Mouse (Mus musculus) embryonic facial prominence, embryonic 13.5 days (tissue): ENCODE results near the gene Slc26a8. TPM values are rescaled to one million over a fixed set of nuclear protein-coding genes. Genes with fewer than 3 reads are reported as not detected.
"Not testable (repeated sequence)": the region's sequence is repeated elsewhere in the genome, so short reads cannot be mapped to it uniquely, and the experiment has no call there.

Source experiments
- ATAC-seq: fragments of 200-750 bp; cut with Nextera tagmentation; 2 replicates; pipeline ENCODE4 v1.8.0; 2017; ENCODE audit warnings: low read depth; ENCODE audit not compliant: insufficient number of reproducible peaks, insufficient read depth, low FRiP score, low TSS enrichment
- H3K27ac ChIP-seq: fragments of 300-500 bp; sonication (generic); 2 replicates; pipeline ENCODE4 v1.5.1; 2015; ENCODE audit warnings: moderate library complexity, mild to moderate bottlenecking, inconsistent platforms
- H3K27me3 ChIP-seq: fragments of 300-500 bp; sonication (generic); 2 replicates; pipeline ENCODE4 v1.6.1; 2015; ENCODE audit warnings: mild to moderate bottlenecking, inconsistent platforms
- H3K36me3 ChIP-seq: fragments of 300-500 bp; sonication (generic); 2 replicates; pipeline ENCODE4 v1.6.1; 2015; ENCODE audit warnings: mild to moderate bottlenecking, inconsistent platforms
- H3K4me1 ChIP-seq: fragments of 300-500 bp; sonication (generic); 2 replicates; pipeline ENCODE4 v1.6.1; 2015; ENCODE audit warnings: inconsistent platforms
- H3K4me2 ChIP-seq: fragments of 300-500 bp; sonication (generic); 2 replicates; pipeline ENCODE4 v1.6.1; 2015; ENCODE audit warnings: moderate library complexity, mild to moderate bottlenecking, inconsistent platforms
- H3K4me3 ChIP-seq: fragments of 300-500 bp; sonication (generic); 2 replicates; pipeline ENCODE4 v1.5.1; 2015; ENCODE audit warnings: mild to moderate bottlenecking, inconsistent platforms
- H3K9ac ChIP-seq: fragments of 300-500 bp; sonication (generic); 2 replicates; pipeline ENCODE4 v1.6.1; 2015; ENCODE audit warnings: mild to moderate bottlenecking, inconsistent platforms
- H3K9me3 ChIP-seq: fragments of 300-500 bp; sonication (generic); 2 replicates; pipeline ENCODE4 v1.6.1; 2016; ENCODE audit warnings: inconsistent platforms
- WGBS: fragments of 180-500 bp; shearing (Covaris S2); methylation state at CpG from one replicate; pipeline ENCODE4 v1.1.7; 2015; ENCODE audit warnings: mixed read lengths; 5-methylcytosine and 5-hydroxymethylcytosine counted together
- polyA plus RNA-seq: library from polyadenylated mRNA; unstranded; fragments of >200 nt; fragmentation: Nextera tagmentation; extraction: Ambion mirVana; gene quantifications from 2 replicates; pipeline ENCODE4 v1.2.1, GENCODE M21; 2015

Gene Slc26a8
- polyA plus RNA-seq = 0.43 and 0.46 TPM in 2 replicates

DNA sequence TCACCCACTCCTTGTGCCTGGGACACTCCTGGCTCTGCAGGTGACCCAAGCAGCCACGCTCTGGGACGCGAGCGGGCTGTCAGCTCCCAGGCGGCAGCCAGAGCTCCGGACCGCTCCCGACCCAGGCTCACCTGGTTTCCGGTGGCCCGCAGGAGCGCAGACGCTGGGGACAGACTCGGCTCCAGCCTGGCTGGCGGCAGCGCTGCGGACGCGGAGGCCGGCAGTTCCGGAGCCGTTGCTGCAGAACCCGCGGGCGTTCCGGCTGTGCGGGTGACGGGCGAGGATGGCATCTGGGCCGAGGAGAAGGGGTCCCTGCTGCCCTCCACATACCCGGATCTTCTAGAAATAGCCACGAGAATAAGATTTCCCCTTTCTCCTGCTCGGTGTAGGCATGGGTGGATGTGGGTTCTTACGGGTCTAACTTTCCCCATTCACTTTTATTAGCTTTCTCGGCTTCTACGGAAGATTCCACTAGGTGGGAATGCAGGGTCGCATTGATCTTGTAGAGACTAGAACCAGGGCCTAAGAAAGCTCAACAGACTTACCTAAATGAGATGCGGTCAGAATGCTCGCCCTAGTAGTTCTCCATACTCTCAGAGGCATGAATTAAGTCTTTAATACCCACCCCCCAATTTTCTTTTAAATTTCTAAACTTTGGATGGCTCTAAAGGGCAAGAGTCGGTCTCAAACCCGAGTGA is at the start of gene Slc26a8:
Slc26a8 (minus strand) TSS at position 648 of the 698 bp plus-strand sequence.
- 7% methylated on average over 40 of the region's 40 CpGs for WGBS
- Histone ChIP-seq H3K9me3 (no peaks in the 10 kb centered on the region), H3K27ac (peak within 1 kb of the TSS; percentile 12; the same call in 1 of the 2 replicates), H3K27me3 (peaks cover 18% of the 10 kb centered on the region), H3K4me2 (peak within 1 kb of the TSS; percentile 85), H3K4me3 (peak within 1 kb of the TSS; percentile 99), H3K4me1 (peaks cover 21% of the 10 kb centered on the region), H3K9ac (peak within 1 kb of the TSS; percentile 97), H3K36me3 (no peaks in the 10 kb centered on the region)
- ATAC-seq = no peak

DNA sequence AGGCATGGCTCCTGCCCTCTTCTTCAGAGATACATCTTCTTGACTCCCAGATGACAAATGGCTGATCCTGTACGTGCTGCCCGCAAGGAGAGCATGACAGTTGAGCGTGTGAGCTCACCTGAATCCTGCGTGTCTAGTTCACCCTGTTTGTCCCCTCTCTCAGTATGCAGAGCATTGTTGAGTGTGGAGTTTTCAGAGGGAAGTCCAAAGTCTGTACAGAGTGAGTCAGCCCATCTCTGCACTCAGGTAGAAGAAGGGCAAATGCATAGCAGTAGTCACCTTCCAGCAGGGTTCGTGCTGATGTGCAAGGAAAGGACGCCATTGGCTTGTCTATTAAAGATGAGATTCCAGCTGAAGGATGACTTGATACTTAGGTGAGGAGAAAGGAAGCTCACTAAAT is 49.2 kb upstream of the Slc26a8 start:
- ATAC-seq = no peak
- Histone ChIP-seq H3K4me2 (no peak overlapping the region), H3K4me3 (no peak overlapping the region), H3K9me3 (no peaks in the 10 kb centered on the region), H3K9ac (no peak overlapping the region), H3K27ac (no peak overlapping the region), H3K27me3 (no peaks in the 10 kb centered on the region), H3K4me1 (peaks cover 4% of the 10 kb centered on the region; the same call in 1 of the 2 replicates), H3K36me3 (peaks cover 72% of the 10 kb centered on the region)
- 91% methylated on average over 6 of the region's 6 CpGs for WGBS

DNA sequence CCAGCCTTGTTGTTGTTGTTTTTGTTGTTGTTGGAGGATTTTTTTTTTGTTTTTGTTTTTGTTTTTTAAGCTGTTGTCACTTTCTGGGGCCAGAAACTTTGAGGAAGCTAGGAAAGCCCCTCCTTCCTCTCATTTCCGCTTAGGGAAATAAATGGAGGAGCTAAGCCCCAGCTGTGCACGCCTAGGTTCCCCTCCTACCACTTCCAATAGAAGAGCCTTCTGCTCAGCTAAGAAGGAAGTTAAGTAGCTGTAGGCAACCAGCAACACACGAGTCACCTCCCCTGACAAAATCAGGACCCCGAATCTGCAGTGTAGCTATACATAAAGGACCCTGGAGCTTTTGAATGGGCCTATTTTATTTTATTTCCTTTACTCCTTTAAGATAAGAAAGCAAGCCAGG is 47.9 kb upstream of the Slc26a8 start:
- H3K27me3 ChIP-seq = no peaks in the 10 kb centered on the region
- H3K9me3 ChIP-seq = no peaks in the 10 kb centered on the region
- no peak overlapping the region for H3K4me3 ChIP-seq
- WGBS = 85% methylated on average over 4 of the region's 4 CpGs
- H3K9ac ChIP-seq = no peak overlapping the region
- no peak overlapping the region for H3K27ac ChIP-seq
- no peak overlapping the region for H3K4me2 ChIP-seq
- peaks cover 4% of the 10 kb centered on the region; the same call in 1 of the 2 replicates for H3K4me1 ChIP-seq
- peaks cover 69% of the 10 kb centered on the region for H3K36me3 ChIP-seq
- ATAC-seq = no peak

DNA sequence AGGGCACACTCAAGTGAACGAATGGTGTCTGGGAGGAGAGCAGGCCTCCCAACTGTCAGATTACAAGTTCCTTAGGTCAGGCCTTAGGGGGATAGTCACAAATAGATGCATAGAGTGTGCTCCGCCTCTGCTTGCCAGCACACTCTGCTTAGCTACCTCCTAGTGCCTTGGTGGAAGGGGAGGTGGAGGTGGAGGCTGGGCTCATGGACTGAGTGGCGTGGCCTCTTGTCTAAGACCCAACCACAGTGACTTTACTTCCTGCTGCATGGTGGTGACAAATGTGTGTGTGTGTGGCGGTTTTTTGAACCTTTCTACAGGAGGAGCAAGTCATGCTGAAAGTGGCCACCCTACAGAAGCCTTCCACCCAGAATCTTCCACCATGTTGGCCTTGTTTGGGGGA is 46.5 kb upstream of the Slc26a8 start:
- Histone ChIP-seq H3K4me1 (peaks cover 4% of the 10 kb centered on the region; the same call in 1 of the 2 replicates), H3K27ac (no peak overlapping the region), H3K9ac (no peak overlapping the region), H3K9me3 (no peaks in the 10 kb centered on the region), H3K36me3 (peaks cover 69% of the 10 kb centered on the region), H3K4me2 (no peak overlapping the region), H3K4me3 (no peak overlapping the region), H3K27me3 (no peaks in the 10 kb centered on the region)
- 78% methylated on average over 4 of the region's 4 CpGs for WGBS
- ATAC-seq = no peak

DNA sequence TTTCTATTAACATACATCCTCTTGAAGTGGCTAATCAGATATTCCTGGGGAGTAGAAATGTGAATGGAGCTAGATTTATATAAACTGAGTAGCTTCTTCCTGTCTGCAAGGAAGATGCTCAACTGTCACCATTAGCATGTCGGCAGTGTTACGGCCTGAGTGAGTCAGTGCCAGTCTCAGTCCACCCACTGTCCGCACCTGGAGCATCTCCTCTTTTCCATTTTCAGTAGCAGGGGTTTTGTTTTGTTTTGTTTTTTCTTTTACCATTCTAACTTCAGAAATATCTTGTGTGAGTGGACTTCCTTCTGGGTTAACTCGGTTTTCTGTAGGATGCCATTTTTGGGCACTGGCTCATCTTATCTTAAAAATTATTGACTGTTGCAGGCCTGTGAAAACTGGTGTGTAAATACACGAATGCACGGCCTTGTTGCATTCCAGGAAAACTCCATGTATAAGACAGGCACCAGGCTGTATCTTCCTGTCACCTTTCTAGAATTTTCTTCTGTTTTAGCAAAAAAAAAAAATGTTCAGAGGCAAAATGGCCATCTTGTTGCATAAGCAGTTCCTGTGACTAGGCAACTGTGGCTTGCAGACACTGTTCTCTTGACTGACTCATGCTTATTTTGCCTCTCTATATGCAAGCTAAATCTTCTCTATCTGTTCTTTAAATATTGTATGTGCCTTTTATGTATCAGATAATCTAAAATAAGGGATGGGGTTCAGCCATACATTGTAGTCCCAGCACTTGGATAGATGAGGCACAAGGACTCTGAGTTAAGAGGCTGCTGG is 45.5 kb upstream of the Slc26a8 start:
- no peaks in the 10 kb centered on the region for H3K9me3 ChIP-seq
- peaks cover 4% of the 10 kb centered on the region; the same call in 1 of the 2 replicates for H3K4me1 ChIP-seq
- WGBS = 93% methylated on average over 6 of the region's 6 CpGs
- ATAC-seq = no peak
- H3K27me3 ChIP-seq = no peaks in the 10 kb centered on the region
- no peak overlapping the region for H3K27ac ChIP-seq
- no peak overlapping the region for H3K4me3 ChIP-seq
- no peak overlapping the region for H3K4me2 ChIP-seq
- H3K36me3 ChIP-seq = peaks cover 70% of the 10 kb centered on the region
- H3K9ac ChIP-seq = no peak overlapping the region

DNA sequence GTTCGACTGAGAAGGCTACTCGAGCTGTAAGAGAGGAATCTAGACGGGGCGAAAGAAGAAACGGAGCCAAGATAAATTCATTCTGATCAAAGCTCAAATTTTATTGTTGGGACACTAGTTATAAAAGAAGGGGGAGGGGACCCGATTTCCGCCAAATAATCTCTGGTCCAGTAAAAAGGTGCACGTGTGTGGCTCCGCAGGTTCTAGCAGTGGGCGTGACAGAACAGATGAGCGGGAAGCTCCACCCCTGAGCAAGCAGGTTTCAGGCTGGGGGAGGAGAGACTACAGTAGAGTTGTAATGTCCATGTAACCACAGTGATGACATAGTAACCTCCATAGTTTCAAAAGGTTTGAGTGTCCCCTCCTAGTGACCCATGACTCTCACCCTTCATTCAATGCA is 37.5 kb upstream of the Slc26a8 start:
- WGBS = 90% methylated on average over 11 of the region's 11 CpGs
- not testable (repeated sequence) for H3K4me1 ChIP-seq, H3K4me3 ChIP-seq, H3K9ac ChIP-seq, ATAC-seq, H3K27me3 ChIP-seq, H3K27ac ChIP-seq, H3K4me2 ChIP-seq, H3K9me3 ChIP-seq
- peaks cover 92% of the 10 kb centered on the region for H3K36me3 ChIP-seq

DNA sequence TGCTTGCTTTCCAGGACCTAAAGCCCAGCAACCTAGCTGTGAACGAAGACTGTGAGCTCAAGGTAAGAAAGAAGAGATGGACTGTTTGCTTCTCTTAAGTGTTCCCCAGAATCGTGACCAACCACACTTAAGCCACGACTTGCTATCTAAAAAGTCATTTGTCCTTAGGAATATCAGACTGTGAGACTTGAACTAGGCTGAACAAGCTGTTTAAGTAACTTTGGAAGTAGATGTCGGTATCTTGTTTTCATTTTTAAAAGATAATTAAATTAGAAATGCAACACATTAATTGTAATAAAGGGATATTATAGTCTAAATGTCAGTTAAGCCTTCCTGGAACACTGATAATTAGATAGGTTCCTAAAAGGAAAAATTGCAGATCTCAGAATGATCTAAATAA is 35.8 kb upstream of the Slc26a8 start, which contains the start of gene AC170998.1:
AC170998.1 (plus strand) TSS at position 301 of the 400 bp plus-strand sequence.
- Histone ChIP-seq H3K9ac (no peak within 1 kb of the TSS), H3K27me3 (no peaks in the 10 kb centered on the region), H3K27ac (no peak within 1 kb of the TSS), H3K4me3 (no peak within 1 kb of the TSS), H3K36me3 (peaks cover 86% of the 10 kb centered on the region), H3K9me3 (no peaks in the 10 kb centered on the region), H3K4me2 (no peak within 1 kb of the TSS), H3K4me1 (peaks cover 5% of the 10 kb centered on the region)
- 93% methylated on average over 4 of the region's 4 CpGs for WGBS
- ATAC-seq = no peak

DNA sequence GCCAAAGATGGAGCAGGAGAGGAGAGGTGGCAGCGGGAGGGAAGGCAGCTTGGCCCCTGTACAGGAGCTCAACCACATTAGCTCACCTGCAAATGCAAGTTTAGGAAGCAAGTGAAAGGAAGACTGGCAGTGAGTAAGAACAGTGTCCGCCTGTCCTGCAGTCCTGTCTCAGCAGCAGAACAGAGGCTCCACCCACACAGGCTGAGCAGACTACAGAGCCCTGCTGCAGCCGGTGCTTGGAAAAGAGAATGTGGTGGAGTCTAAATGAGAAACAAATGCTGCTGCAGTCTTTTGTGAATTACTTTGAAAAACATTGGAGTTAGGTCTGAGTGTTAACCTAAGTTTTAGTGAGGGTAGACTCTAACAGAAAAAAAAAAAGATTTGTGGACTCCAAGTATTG is 27.5 kb upstream of the Slc26a8 start:
- H3K4me3 ChIP-seq = no peak overlapping the region
- peaks cover 38% of the 10 kb centered on the region for H3K4me1 ChIP-seq
- peak overlapping the region; percentile 12; the same call in 1 of the 2 replicates for H3K4me2 ChIP-seq
- peak overlapping the region; percentile 78 for H3K27ac ChIP-seq
- H3K9me3 ChIP-seq = no peaks in the 10 kb centered on the region
- 44% methylated on average over 3 of the region's 3 CpGs for whole genome bisulfite sequencing
- no peak overlapping the region for H3K9ac ChIP-seq
- H3K27me3 ChIP-seq = no peaks in the 10 kb centered on the region
- ATAC-seq = no peak
- peaks cover 56% of the 10 kb centered on the region for H3K36me3 ChIP-seq

DNA sequence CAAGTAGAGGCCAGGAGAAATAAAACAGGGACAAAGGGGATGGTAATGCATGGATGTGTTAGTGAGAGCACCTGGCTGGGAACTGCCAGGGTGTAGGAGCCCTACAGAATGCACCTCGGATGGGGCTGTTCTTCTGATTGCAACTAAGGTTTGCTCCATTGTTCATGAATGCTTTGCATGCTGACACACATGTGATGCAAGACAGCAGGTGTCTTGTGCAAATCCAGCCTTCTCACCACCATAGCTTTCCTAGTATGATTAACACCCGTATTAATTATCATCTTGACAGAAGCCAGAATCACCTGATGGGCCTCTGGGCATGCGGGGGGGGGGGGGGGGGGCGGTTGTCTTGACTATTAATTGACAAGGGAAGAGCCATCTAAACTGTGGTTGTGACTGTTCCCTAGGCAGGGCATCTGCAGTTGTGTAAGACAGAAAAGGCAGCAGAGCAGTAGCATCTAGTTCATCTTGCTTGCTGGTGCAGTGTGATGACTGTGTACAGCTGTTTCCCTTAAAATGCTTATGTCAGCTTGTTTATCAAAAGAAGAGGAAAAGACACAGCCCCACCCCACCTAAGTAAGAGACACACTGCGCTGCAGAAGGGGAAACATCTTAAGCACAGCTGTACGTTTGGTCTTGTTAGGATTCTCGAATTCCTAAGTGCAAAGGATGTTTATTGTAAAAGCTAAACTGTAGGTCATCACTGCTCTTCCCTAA is 26.0 kb upstream of the Slc26a8 start:
- no peaks in the 10 kb centered on the region for H3K27me3 ChIP-seq
- peaks cover 32% of the 10 kb centered on the region for H3K4me1 ChIP-seq
- H3K9me3 ChIP-seq = no peaks in the 10 kb centered on the region
- H3K4me2 ChIP-seq = no peak overlapping the region
- no peak overlapping the region for H3K9ac ChIP-seq
- 63% methylated on average over 7 of the region's 7 CpGs for WGBS
- H3K4me3 ChIP-seq = no peak overlapping the region
- H3K36me3 ChIP-seq = peaks cover 48% of the 10 kb centered on the region
- ATAC-seq = no peak
- peak overlapping the region; percentile 78 for H3K27ac ChIP-seq

DNA sequence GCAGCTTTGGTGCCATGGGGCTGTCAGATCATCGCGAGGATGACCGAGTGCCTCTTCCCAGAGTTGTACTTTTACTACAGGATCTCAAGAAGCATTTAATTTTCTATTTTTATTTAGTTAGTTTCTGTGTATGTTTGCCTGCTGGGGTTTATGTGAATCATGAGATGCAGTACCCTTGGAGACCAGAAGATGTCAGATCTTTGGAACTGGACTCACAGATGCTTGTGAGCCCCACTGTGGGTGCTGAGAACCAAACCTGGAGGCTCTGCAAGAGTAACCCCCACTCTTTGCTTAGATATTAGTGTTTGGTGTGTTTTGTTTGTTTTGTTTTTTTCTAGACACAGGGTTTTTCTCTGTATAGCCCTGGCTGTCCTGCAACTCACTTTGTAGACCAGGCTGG is 24.0 kb upstream of the Slc26a8 start:
- Histone ChIP-seq H3K9me3 (no peaks in the 10 kb centered on the region), H3K9ac (no peak overlapping the region), H3K27ac (no peak overlapping the region), H3K36me3 (peaks cover 33% of the 10 kb centered on the region), H3K4me3 (no peak overlapping the region), H3K27me3 (no peaks in the 10 kb centered on the region), H3K4me2 (no peak overlapping the region), H3K4me1 (peaks cover 38% of the 10 kb centered on the region)
- WGBS = 98% methylated on average over 3 of the region's 3 CpGs
- ATAC-seq = no peak

DNA sequence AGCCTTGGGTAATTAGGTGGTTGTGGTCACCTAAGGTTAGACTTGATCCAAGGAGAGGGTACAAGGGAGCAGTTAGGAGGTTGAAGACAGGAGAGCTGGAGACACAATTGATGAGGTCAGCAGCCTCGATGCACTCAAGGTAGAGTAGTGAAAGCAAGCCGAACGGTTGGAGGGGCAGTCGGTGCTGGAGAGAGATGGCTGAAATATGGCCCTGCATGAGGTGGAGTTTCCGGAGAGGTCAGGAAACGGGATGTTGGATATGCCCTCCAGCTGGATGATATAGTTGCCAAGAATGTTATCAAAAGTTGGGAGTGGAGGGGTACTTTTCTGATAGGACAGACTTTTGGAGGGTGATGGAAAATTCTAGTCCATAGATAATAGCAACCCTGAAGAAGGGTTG is 22.3 kb upstream of the Slc26a8 start:
- Histone ChIP-seq H3K9ac (no peak overlapping the region), H3K4me1 (peaks cover 25% of the 10 kb centered on the region), H3K36me3 (peaks cover 28% of the 10 kb centered on the region), H3K4me2 (no peak overlapping the region), H3K4me3 (no peak overlapping the region), H3K9me3 (no peaks in the 10 kb centered on the region), H3K27me3 (no peaks in the 10 kb centered on the region), H3K27ac (no peak overlapping the region)
- no peak for ATAC-seq
- 90% methylated on average over 6 of the region's 6 CpGs for WGBS
